Mouse (Mus musculus) lung, adult 18-20 months (tissue): ENCODE data around the gene Rrp1b.
A peak's percentile ranks its signal among the peaks of the same experiment; 100 is the strongest.

Experiments
- DNase-seq, 2 experiments: peaks; one replicate each; pipeline ENCODE4 v3.0.0; 2022; ENCODE audit warnings: mixed read lengths in 2 of 2

Rrp1b gene

DNA sequence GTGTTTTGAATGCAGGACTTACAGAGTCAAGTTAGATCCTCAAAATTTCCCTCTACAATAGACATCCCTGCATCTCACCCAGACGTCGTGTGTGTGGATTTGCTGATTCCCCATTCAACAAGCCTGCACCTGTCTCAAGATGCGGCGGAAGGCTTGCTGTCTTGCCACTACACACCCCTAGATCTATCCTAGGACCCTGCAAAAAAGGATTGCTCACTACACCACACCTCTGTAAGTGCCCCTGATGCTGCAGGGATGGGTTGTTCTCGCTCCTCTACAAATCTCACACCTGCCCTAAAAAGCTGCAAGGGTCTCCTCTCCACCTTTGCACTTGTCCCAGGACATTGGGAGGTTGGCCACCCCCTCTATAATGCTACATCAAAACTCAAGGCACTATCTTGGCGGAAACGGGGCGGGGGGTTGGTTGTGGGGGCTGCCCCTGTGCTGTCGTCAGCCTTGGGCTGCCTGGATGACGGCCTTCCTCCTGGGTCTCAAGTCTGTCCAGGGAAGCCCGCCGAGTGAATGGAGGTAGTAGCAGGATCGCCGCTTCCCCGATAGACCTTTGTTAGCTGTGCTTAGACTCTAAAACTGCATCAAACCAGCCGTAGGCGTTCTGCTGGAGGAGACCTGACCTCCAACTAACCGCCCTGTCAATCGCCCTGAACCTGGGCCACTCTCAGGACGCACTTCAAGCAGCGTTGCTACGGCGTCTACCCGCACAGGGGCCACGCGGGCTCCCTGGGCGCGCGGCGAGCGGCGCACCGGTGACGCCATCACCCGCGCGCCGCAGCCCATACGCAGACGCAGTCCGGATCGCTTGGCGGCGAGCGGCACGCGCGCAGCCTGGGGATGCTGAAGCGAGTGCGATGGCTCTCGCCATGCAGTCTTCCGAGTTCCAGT lies at the start of gene Rrp1b, which contains the start of gene Hsf2bp:
Gene Rrp1b, plus strand, starts transcription at position 492 of the 900 bp plus-strand sequence.
Gene Hsf2bp, minus strand, starts transcription at position 741 of the 900 bp plus-strand sequence.
- peak; percentile 61 for DNase-seq

DNA sequence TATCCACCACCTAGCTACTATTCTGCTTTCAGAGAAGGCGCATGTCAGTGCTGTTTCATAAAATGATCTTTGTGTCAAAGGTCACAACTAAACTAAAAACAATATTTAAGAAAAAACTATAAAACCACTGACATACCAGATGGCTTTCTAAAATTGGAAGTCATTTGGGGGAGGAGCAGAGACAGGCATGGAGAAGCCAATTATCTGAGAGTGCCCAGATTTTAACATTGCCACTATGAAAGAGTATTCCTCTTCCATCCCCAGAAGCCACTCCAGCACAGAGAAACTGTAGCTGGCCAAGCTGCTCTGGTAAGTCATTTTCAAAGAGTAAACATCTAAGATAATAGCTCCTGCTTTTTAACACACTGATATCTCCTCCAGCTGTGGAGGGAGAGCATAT lies 49.0 kb upstream of the Rrp1b start:
- DNase-seq, result no peak

- no peak for DNase-seq
These were observed 46.9 kb upstream of the Rrp1b start for GRCm38 (mm10) chr17:31989035-31989434.

DNA sequence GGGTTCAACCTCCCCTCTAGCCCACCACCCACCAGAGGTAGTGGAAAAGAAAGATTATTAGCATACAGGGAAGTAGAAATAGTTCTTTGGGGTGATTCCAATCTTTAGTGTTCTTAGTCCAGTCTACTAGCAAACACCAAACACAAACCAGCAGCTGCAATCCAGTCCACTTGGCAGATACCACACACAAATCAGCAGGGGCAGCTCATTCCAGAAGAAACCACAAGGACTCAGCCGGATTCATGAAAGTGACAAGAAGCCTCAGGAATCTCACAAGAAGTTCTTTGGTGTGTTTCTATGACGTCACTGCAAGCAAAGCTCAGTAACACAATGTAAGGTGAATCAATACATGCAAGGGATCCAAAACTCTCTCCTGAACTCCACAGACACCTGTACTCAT lies 43.9 kb upstream of the Rrp1b start:
- no peak for DNase-seq

- DNase-seq, result no peak
These were observed 42.5 kb upstream of the Rrp1b start for GRCm38 (mm10) chr17:31993354-31993753.

DNA sequence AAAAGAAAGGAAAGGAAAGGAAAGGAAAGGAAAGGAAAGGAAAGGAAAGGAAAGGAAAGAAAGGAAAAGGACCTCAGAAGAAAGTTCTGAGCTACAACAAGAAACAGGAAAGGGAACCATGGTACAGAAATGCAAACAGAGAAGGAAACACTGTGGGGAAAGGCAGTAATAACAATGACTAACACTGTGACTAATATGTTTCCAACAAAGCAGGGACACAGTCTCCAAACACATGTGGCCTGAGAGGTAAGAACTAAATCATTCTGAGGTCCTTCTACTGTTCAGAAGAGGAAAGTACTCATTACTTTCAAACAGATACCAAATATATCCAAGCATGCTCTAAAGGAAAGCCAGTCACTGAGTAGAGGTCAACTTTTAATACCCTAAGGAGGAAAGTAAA lies 41.8 kb upstream of the Rrp1b start:
- DNase-seq, result no peak

DNA sequence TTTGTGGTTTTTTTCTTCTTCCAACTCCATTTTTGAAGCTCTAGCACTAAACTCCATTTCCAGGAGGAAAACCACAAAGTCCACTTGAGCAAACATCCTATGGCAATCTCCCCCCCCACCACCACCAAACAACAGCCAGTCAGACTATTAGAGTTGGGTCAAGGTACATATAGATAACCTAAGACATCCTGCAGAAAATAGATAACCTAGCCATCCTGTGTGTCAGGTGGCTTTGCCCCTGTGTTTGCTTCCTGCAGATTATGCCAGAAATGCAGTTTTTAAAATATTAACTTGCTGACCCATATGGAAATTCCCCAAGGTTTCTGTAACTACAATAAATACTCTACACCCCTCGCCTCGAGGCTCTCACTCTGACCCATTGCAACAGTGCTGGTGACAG lies 40.1 kb upstream of the Rrp1b start:
- DNase-seq, result no peak

DNA sequence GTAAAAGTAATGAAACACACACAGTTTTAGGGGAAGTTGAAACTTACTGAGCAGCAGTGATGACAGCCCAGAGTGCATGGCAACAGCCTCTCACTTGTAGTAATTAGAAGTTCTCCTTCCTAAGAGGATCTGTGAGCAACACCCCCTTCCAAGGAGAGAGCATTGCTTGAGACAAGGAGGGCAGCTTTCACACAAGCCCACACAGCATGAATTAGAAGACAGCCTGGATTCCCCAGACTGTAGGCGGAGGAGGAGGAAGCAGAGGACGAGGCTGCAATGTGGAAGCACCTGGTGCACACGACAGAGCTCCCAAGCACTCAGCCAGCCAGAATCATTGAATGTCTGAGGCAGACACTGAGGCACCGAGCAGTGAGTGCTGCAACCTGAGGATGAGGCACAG lies 39.6 kb upstream of the Rrp1b start:
- no peak for DNase-seq

GRCm38 (mm10) chr17:31998351-31998750 lies 37.5 kb upstream of the Rrp1b start:
- DNase-seq, result no peak

DNA sequence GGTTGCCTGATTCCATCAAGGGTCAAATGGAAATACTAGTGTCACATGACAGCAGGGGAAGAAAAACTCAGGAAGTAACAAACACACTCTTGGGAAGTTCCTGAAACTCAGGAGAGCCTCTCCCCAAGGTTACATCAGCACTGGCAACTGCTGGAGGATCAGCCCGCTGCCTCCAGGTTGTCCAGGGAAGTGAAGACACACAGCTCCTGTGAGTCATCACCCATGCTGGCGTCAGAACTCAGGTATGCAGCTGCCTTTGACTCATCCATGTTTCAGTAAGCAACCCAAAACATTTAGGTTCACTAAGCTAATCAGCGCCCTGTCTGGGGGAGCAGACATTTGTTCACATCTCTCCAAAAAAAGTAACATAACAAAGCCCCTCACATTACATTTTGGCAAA lies 32.6 kb upstream of the Rrp1b start:
- DNase-seq, result no peak

DNA sequence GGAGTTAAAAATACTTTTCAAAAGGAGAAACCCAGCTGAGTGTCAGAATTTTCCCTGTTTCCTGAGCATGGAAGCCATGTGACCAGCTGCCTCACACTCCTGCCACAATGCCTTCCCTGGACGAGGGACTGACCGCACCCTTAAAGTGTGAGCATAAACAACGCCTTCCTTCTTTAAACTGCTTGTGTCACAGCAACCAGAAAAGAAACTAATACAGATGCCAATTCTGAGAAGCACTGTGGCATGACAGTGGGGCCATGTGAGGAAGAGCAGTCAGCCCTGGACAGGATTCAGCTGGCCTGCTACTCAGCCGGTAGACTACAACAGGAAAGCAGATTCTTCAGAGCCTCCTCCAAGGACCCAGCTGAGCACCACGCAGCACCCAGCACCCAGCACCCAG lies 29.1 kb upstream of the Rrp1b start:
- peak; percentile 59 to 79 for DNase-seq

DNA sequence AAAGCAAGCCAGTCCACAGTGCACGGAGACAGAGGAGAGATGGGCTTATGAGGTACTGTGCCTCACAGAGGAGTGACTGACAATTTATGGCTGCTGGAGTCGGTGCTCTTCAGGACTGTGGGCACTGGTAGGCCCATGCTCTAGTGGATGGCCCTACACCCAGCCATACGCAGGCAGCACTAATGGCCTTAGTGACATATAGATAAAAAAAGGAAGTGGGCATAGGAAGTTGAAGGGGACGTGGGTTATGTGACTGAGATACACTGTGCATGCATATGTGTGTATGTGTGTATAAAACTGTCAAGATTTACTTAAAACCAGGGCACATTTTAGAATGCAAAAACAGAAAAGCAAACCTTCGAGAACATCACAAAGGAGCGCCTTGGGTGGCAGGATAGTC lies 24.2 kb upstream of the Rrp1b start:
- DNase-seq, result no peak

GRCm38 (mm10) chr17:32012254-32012653 lies 23.6 kb upstream of the Rrp1b start:
- DNase-seq, result no peak

GRCm38 (mm10) chr17:32013659-32014058 lies 22.2 kb upstream of the Rrp1b start:
- no peak for DNase-seq

GRCm38 (mm10) chr17:32016481-32016880 lies 19.4 kb upstream of the Rrp1b start:
- no peak for DNase-seq

- DNase-seq, result no peak
These were observed 17.6 kb upstream of the Rrp1b start for GRCm38 (mm10) chr17:32018127-32018894.

GRCm38 (mm10) chr17:32021981-32022380 lies 13.9 kb upstream of the Rrp1b start:
- DNase-seq, result no peak

GRCm38 (mm10) chr17:32022551-32022950 lies 13.3 kb upstream of the Rrp1b start:
- no peak for DNase-seq

- no peak for DNase-seq
These were observed 12.8 kb upstream of the Rrp1b start for GRCm38 (mm10) chr17:32023088-32023487.

DNA sequence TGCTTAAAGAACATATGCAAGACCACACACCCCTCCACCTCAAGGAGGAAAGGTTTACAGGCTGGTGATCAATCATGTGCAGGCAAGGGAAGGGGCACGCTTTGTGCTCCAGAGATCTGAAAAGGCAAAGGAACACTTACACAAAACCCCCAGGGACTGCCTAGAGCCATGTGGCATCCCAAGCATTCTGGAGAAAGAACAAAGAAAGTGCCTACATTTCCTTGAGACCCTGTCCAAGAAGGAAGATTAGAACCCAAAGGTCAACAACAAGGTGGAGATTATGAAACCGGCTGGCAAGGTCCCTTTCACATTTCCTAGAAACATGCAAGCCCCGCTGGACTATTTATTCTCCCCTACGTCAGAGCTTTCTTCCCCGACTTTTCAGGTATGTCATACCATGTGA lies 11.2 kb upstream of the Rrp1b start:
- DNase-seq, result peak; percentile 76 to 90

- DNase-seq, result peak; percentile 73 to 81
These were observed 10.5 kb upstream of the Rrp1b start for GRCm38 (mm10) chr17:32025386-32025785.

DNA sequence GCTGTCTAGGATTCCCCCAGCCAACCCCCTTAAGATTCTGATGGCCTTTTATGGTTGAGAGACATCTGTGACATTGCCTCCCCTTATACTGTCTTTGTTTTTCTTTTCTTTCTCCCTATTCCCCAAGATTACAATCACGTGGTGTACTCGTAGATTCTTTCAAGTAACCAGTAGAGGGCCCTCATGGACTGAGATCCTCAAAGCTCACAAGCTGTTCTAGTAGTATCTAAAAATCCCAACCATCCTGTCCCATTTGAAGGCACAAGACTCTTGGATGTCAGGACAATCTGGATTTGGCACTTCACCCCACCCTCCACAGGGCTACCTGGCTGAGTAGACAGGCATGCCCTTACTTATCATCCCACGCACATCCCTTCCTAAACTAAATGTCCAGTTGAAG lies 8.2 kb upstream of the Rrp1b start:
- peak in 1 of 2 experiments; percentile 32 for DNase-seq

GRCm38 (mm10) chr17:32028301-32028700 lies 7.6 kb upstream of the Rrp1b start:
- no peak for DNase-seq

DNA sequence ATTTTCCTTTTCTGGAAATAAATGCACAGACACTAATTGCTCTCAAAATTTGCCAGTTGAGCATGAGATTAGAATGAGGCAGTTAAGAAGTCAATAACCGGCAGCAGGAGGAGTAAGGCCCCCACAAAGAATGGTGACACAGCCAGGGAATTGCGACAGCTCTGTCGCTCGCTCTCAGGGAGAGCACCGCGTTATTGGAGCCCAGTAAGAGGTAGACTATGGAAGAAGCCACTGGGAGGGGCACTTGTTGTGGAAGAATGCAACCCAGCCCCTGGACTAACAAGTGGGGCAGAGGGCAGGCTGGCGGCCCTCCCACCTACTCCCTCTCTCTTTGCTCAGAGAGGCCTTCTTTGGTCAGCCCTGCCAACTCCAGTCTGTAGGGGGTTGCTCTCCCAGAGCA lies 4.2 kb upstream of the Rrp1b start:
- no peak for DNase-seq
